Mouse (Mus musculus) limb, embryonic 13.5 days (tissue): ENCODE measurements at regions not wholly inside any gene's neighbourhood (a gene's known extent, or its start where the extent isn't known, plus 50 kb on each side); places are given as distances from the start of the nearest gene placed in this dataset.
A peak's percentile ranks its signal among the peaks of the same experiment; 100 is the strongest.

ENCODE experiments used
- ATAC-seq: fragments of 200-750 bp; cut with Nextera tagmentation; 2 replicates; pipeline ENCODE4 v1.8.0; 2017; ENCODE audit warnings: low read depth, moderate number of reproducible peaks, moderate TSS enrichment; ENCODE audit not compliant: low FRiP score
- H3K27ac ChIP-seq: fragments of 300-500 bp; sonication (generic); 2 replicates; pipeline ENCODE4 v1.5.1; 2015; ENCODE audit warnings: inconsistent platforms, mild to moderate bottlenecking, moderate library complexity
- H3K27me3 ChIP-seq: fragments of 300-500 bp; sonication (generic); 2 replicates; pipeline ENCODE4 v1.6.1; 2015; ENCODE audit warnings: mild to moderate bottlenecking, inconsistent platforms
- H3K36me3 ChIP-seq: fragments of 300-500 bp; sonication (generic); 2 replicates; pipeline ENCODE4 v1.6.1; 2015; ENCODE audit warnings: inconsistent platforms, mild to moderate bottlenecking, moderate library complexity
- H3K4me1 ChIP-seq: fragments of 300-500 bp; sonication (generic); 2 replicates; pipeline ENCODE4 v1.6.1; 2015; ENCODE audit warnings: inconsistent platforms
- H3K4me2 ChIP-seq: fragments of 300-500 bp; sonication (generic); replicated peaks from 2 replicates; pipeline ENCODE4 v1.6.1; 2015; ENCODE audit warnings: inconsistent platforms, mild to moderate bottlenecking, moderate library complexity
- H3K4me3 ChIP-seq: fragments of 300-500 bp; sonication (generic); 2 replicates; pipeline ENCODE4 v1.5.1; 2015; ENCODE audit warnings: moderate library complexity, mild to moderate bottlenecking, inconsistent platforms
- H3K9ac ChIP-seq: fragments of 300-500 bp; sonication (generic); 2 replicates; pipeline ENCODE4 v1.6.1; 2015; ENCODE audit warnings: mild to moderate bottlenecking, inconsistent platforms
- H3K9me3 ChIP-seq: fragments of 300-500 bp; sonication (generic); 2 replicates; pipeline ENCODE4 v1.6.1; 2016; ENCODE audit warnings: inconsistent platforms
- WGBS: fragments of 180-500 bp; shearing (Covaris S2); methylation state at CpG from one replicate; pipeline ENCODE4 v1.1.7; 2015; 5-methylcytosine and 5-hydroxymethylcytosine counted together

DNA sequence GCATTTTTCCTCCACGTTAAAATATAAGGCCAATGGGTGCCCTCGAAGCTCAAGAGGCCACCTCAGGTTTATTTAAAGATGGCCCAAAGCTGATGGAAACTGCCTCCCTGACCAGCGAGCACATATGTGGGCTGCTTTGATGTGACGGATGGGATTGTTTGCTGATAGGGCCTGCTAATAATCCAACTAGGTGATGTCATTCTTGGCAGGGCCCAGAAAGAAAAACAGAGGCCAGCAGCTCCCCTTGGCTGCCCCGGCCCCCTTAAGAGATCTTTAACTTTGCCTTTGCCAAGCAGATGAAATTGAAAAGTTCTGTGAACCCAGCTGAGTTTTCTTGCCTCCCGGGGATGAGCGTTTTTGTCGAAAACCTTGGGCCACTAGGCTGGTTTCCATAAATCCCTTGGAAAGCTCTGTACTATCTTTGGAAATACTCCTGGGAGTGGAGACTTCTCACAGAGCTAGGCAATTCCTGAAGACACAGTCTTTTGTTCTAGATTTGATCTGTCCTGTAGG is 83.8 kb downstream of the Gm10260 start:
- no peaks in the 10 kb centered on the region for H3K27me3 ChIP-seq
- H3K36me3 ChIP-seq, result no peaks in the 10 kb centered on the region
- H3K9me3 ChIP-seq, result no peaks in the 10 kb centered on the region
- no peak overlapping the region for H3K27ac ChIP-seq
- no peak for ATAC-seq
- no peak overlapping the region for H3K4me2 ChIP-seq
- H3K4me3 ChIP-seq, result no peak overlapping the region
- peaks cover 11% of the 10 kb centered on the region for H3K4me1 ChIP-seq
- H3K9ac ChIP-seq, result no peak overlapping the region
- 52% methylated on average over 8 of the region's 8 CpGs for WGBS

DNA sequence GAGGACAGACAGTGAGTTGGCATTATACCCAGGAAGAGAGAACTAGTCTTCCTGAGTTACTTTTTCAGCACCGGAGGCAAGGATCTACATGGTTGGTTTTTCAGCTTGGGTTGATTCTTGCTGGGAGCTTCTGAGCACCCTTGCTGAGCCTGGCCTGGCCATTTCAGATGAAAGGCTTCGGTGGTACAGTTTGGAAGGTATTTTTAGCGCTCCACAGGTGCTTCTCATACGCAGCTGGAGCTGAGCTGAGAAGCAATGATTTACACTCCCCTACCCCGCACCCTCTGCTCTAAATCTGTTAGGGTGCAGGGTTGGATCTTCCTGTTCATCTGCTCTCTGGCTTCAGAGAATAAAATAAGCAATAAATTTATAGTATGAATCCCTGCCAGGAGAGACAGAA is 87.3 kb downstream of the Gm10260 start:
- Histone ChIP-seq H3K4me3 (no peak overlapping the region), H3K9me3 (no peaks in the 10 kb centered on the region), H3K27ac (no peak overlapping the region), H3K9ac (no peak overlapping the region), H3K4me2 (no peak overlapping the region), H3K4me1 (peaks cover 25% of the 10 kb centered on the region), H3K36me3 (no peaks in the 10 kb centered on the region), H3K27me3 (no peaks in the 10 kb centered on the region)
- 56% methylated on average over 5 of the region's 5 CpGs for WGBS
- no peak for ATAC-seq

DNA sequence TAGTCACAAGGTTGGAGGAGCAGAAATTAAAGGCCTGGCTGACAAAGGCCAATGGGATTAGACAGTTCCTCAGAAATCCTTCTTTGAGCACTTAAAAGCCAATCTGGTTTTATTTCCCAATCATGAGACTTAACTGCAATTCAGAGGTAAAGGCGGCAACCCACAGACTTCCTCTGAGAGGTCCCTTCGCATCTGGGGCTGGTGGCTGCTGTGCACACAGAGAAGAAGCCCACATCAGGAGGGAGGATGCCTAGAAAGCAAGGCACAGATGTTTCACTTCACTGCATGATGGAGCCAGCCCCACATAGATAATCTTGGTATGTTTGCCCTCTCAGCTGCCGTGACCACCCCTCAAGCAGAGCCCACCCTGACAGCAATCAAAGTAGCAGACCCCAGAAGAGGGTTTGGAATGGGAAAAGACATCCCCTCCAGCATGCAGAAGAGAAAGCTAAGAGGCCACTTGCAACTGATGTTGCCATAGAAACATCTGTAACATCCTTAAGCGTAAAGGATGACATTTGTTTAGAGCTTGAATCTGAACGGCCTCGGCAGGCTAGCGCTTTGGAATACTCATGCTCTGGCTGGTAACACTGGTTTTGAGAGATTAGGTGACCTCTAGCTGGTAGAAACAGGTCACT is 88.3 kb downstream of the Gm10260 start:
- Histone ChIP-seq H3K4me1 (peaks cover 25% of the 10 kb centered on the region), H3K9ac (no peak overlapping the region), H3K4me3 (no peak overlapping the region), H3K27ac (no peak overlapping the region), H3K27me3 (no peaks in the 10 kb centered on the region), H3K36me3 (no peaks in the 10 kb centered on the region), H3K9me3 (no peaks in the 10 kb centered on the region), H3K4me2 (no peak overlapping the region)
- 73% methylated on average over 7 of the region's 7 CpGs for WGBS
- ATAC-seq, result no peak

DNA sequence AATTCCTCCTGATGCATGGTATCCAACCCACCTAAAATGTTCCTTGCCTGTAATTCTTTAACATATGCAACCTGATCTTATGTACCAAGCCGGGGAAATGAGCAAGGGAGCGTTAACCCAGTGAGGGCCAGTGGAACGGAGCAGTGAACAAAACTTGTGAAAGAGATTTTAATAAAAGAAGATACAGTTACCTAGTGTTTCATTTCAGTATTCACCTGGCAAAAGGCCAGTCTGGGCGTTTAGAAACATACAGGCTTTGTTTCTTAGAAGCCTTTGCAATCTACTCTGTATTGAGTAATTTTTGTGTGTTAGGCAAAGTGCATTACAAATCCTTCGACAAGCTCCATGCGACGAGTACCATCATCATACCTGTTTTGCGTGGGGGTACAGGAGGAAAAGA is 91.1 kb downstream of the Gm10260 start:
- H3K27ac ChIP-seq, result peak overlapping the region; percentile 44; the same call in 1 of the 2 replicates
- ATAC-seq, result peak; percentile 36; the same call in 1 of the 2 replicates

DNA sequence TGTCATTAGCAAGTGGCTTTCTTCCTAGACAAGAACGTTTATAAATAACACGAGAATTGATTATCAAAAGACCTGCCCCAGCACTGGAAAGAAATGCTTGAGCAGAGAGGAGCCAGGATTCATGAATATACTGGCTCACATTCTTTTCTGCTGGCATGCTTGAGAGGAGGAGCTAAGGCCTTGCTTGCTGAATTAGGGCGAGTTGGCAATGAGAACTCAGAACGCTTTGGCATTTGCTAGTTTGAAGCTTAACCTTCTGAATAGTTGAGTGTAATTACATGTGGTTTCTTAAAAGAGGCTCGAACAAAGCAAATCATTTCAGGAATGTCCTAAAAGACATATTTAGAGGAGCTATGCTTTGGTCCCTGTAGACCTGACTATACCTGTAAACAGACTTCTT is 91.5 kb downstream of the Gm10260 start:
- H3K9me3 ChIP-seq, result no peaks in the 10 kb centered on the region
- H3K27me3 ChIP-seq, result no peaks in the 10 kb centered on the region
- H3K9ac ChIP-seq, result no peak overlapping the region
- H3K4me3 ChIP-seq, result no peak overlapping the region
- ATAC-seq, result 0 out of 2 replicates have a peak, but pooled peaks have one; percentile 5
- no peak overlapping the region; the same call in 1 of the 2 replicates for H3K4me2 ChIP-seq
- no peaks in the 10 kb centered on the region for H3K36me3 ChIP-seq
- peak overlapping the region; percentile 44; the same call in 1 of the 2 replicates for H3K27ac ChIP-seq
- 47% methylated on average over 5 of the region's 5 CpGs for WGBS
- peaks cover 16% of the 10 kb centered on the region for H3K4me1 ChIP-seq

More for the DNA sequence above, 91.1 kb downstream of the Gm10260 start:
- H3K4me3 ChIP-seq, result no peak overlapping the region
- H3K9ac ChIP-seq, result no peak overlapping the region
- 55% methylated on average over 8 of the region's 8 CpGs for WGBS
- no peak overlapping the region; the same call in 1 of the 2 replicates for H3K4me2 ChIP-seq
- H3K27me3 ChIP-seq, result no peaks in the 10 kb centered on the region
- H3K4me1 ChIP-seq, result peaks cover 16% of the 10 kb centered on the region
- no peaks in the 10 kb centered on the region for H3K36me3 ChIP-seq
- H3K9me3 ChIP-seq, result no peaks in the 10 kb centered on the region

DNA sequence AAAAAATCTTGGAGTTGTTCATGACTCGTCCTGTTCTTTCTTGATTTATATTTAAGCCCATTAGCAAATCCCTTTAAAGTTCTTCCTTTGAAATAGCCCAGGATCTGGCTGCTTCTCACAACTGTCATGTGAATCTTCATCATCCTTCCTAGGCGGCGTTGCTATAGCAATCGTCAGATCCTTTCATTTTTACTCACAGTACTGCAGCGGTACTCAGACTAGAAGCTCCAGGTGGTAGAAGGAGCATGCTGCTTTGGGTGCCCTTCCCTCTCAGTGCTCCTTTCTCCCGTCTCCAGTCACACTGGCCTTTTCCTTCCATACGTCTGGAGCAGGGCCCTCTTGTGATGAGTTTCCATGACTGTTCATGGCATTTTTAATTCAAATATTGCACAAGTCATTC is 93.1 kb downstream of the Gm10260 start:
- Histone ChIP-seq H3K27me3 (no peaks in the 10 kb centered on the region), H3K9me3 (no peaks in the 10 kb centered on the region), H3K27ac (no peak overlapping the region), H3K4me1 (peaks cover 26% of the 10 kb centered on the region), H3K4me2 (no peak overlapping the region), H3K36me3 (no peaks in the 10 kb centered on the region), H3K4me3 (no peak overlapping the region), H3K9ac (no peak overlapping the region)
- WGBS, result 88% methylated on average over 7 of the region's 7 CpGs
- ATAC-seq, result no peak

DNA sequence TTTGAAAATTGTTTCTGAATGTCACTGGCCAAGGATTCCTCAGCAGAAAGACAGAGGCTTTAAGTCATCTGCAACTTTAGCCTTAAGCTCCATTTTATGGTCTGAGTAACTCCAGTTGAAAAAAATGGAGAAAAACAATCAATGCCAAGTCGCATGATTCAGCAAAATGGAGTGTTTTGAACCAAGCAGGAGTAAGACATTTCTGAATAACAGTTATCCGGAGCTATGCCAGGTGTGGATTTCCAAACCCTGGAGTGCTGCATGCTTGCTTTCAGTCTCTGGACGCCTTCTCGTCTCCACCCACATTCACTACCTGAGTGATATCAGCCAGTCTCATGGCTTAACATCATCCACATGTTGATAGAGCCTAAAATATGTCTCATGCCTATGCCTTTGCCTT is 93.7 kb downstream of the Gm10260 start:
- Histone ChIP-seq H3K27me3 (no peaks in the 10 kb centered on the region), H3K4me3 (no peak overlapping the region), H3K9ac (no peak overlapping the region), H3K4me2 (no peak overlapping the region), H3K27ac (no peak overlapping the region), H3K36me3 (no peaks in the 10 kb centered on the region), H3K9me3 (no peaks in the 10 kb centered on the region), H3K4me1 (peaks cover 26% of the 10 kb centered on the region)
- WGBS, result 83% methylated on average over 4 of the region's 4 CpGs
- no peak for ATAC-seq

DNA sequence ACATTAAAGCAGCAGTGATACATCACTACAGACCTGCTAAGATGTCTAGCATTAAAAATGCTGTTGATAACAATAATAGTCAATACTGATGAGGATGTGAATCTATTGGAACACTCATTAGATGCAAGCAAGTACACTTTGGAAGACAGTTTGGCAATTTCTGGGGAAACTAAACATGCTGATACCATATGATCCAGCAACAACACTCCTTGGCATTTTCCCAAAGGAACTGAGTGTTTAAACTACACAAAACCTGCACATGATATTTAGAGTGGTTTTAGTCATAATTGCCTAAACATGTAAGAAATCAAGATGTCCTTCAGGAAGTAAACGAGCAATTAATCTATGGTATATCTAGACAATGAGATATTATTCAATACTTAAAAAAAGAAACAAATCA is 95.2 kb downstream of the Gm10260 start:
- Histone ChIP-seq H3K9ac (no peak overlapping the region), H3K9me3 (no peaks in the 10 kb centered on the region), H3K4me2 (no peak overlapping the region), H3K4me3 (no peak overlapping the region), H3K36me3 (no peaks in the 10 kb centered on the region), H3K27ac (no peak overlapping the region), H3K4me1 (peaks cover 26% of the 10 kb centered on the region), H3K27me3 (no peaks in the 10 kb centered on the region)
- 89% methylated on average over 1 of the region's 1 CpGs for WGBS
- no peak for ATAC-seq

DNA sequence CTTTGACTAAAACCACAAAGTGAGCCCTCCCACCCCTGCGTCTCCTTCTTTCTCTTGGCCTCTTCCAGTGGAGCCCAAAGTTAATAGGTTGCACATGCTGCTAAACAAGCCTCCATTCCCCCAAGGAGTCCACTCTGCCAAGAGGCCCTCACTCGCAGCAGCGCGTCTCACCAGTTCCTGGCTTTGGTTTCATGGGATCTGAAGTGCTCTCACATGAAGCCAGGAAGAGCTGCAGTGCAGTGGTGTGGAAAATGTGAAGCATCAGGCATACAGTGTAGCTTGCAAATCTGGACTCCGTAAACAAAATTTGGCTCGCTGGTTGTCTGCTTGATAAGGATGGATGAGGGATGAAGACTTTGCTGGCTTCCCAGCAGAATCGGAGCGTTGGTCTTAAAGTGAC is 97.7 kb downstream of the Gm10260 start:
- Histone ChIP-seq H3K9me3 (no peaks in the 10 kb centered on the region), H3K27ac (peak overlapping the region; percentile 28; the same call in 1 of the 2 replicates), H3K4me3 (no peak overlapping the region), H3K36me3 (no peaks in the 10 kb centered on the region), H3K4me1 (peaks cover 10% of the 10 kb centered on the region), H3K4me2 (no peak overlapping the region), H3K27me3 (no peaks in the 10 kb centered on the region), H3K9ac (no peak overlapping the region)
- whole genome bisulfite sequencing, result 38% methylated on average over 8 of the region's 8 CpGs
- peak; percentile 64 for ATAC-seq

DNA sequence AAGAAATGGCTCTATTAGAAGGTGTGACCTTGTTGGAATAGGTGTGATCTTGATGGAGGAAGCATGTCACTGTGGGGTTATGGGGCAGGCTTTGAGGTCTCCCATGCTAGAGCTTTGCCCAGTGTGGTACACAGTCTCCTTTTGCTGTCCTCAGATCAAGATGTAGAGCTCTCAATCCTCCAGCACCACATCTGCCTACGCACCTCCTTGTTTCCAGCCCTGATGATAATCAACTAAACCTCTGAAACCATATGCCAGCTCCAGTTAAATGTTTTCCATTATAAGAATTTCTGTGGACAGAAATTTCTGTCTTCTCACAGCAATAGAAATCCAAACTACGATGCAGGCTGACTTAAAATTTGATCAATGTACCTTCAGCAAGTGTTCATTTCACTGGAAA is 103.8 kb downstream of the Gm10260 start:
- Histone ChIP-seq H3K4me2 (no peak overlapping the region), H3K36me3 (no peaks in the 10 kb centered on the region), H3K9me3 (no peaks in the 10 kb centered on the region), H3K27ac (no peak overlapping the region), H3K4me1 (peaks cover 7% of the 10 kb centered on the region), H3K27me3 (no peaks in the 10 kb centered on the region), H3K4me3 (no peak overlapping the region), H3K9ac (no peak overlapping the region)
- 88% methylated on average over 2 of the region's 2 CpGs for WGBS
- no peak for ATAC-seq

DNA sequence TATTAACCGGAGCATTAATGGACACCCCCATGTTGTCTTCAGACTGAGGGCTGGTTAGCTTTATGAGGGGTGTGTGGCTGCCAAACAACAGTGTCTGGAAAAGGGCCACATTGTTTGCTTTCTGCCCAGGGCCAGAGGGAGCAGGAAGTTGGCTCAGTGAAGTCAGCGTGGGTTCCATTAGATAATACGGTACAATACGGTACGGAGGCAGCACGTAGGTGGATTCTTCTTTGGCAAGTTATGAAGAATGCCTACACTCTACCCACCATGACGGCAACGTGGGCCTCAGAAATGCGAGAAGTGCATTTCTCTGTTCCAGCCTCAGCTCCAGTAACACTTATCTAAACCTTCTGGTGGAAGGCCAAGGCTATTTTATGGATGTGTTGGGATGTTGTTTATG is 108.2 kb downstream of the Gm10260 start:
- H3K27ac ChIP-seq, result no peak overlapping the region
- no peaks in the 10 kb centered on the region for H3K9me3 ChIP-seq
- no peak for ATAC-seq
- H3K36me3 ChIP-seq, result no peaks in the 10 kb centered on the region
- H3K4me3 ChIP-seq, result no peak overlapping the region
- 84% methylated on average over 9 of the region's 9 CpGs for WGBS
- no peak overlapping the region for H3K4me2 ChIP-seq
- H3K27me3 ChIP-seq, result no peaks in the 10 kb centered on the region
- H3K9ac ChIP-seq, result no peak overlapping the region
- H3K4me1 ChIP-seq, result peaks cover 14% of the 10 kb centered on the region

DNA sequence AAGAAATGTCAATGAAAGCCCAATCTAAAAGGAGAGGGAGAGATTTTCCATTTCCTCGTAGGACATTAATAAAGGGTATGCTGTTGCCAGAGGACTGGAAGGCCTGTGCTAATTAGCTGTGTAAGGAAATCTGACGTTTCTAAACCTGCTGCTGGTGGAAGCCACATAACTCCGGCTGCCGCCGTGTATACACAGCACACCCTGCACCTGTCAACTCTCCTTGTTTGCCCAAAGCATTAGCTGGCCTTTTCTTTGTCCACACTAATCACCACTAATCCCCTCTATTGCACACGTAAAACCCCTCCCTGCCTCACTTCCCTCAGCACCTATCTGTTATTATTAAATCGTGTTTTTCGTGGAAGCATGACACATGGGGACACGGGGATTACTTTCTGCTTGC is 108.7 kb downstream of the Gm10260 start:
- 44% methylated on average over 9 of the region's 9 CpGs for WGBS
- Histone ChIP-seq H3K27ac (peak overlapping the region; percentile 22; the same call in 1 of the 2 replicates), H3K36me3 (no peaks in the 10 kb centered on the region), H3K4me2 (no peak overlapping the region), H3K4me1 (peaks cover 17% of the 10 kb centered on the region), H3K27me3 (no peaks in the 10 kb centered on the region), H3K9ac (no peak overlapping the region), H3K9me3 (no peaks in the 10 kb centered on the region), H3K4me3 (no peak overlapping the region)
- ATAC-seq, result no peak

DNA sequence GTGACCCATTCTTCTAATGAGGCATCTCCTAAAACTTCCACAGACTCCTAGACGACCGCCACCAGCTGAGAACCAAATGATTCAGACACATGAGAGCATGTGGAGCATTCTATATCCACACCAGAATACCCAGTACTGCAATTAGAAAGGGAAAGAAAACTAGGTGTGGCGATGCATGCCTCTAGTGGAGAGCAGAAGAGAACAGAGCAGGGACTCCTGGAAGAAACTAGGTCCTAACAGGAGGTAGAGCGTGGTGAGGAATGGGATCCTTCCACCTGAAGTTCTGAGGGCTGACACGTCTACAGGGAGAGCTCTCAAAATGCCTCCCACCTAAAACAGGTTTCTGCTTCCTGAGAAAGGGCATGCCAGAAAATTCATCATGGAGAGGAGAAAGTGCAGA is 109.3 kb downstream of the Gm10260 start:
- no peak for ATAC-seq
- H3K27me3 ChIP-seq, result no peaks in the 10 kb centered on the region
- no peak overlapping the region for H3K4me3 ChIP-seq
- H3K4me1 ChIP-seq, result peaks cover 17% of the 10 kb centered on the region
- H3K9me3 ChIP-seq, result no peaks in the 10 kb centered on the region
- H3K4me2 ChIP-seq, result no peak overlapping the region
- no peaks in the 10 kb centered on the region for H3K36me3 ChIP-seq
- peak overlapping the region; percentile 22; the same call in 1 of the 2 replicates for H3K27ac ChIP-seq
- H3K9ac ChIP-seq, result no peak overlapping the region
- 88% methylated on average over 5 of the region's 5 CpGs for WGBS
